Mouse (Mus musculus) limb, embryonic 11.5 days (tissue): ENCODE measurements around the gene Cenpa. TPM values are rescaled to one million over a fixed set of nuclear protein-coding genes. Genes with fewer than 3 reads are reported as not detected.
A peak's percentile ranks its signal among the peaks of the same experiment; 100 is the strongest.

Experiments
- ATAC-seq: fragments of 200-750 bp; cut with Nextera tagmentation; 2 replicates; pipeline ENCODE4 v1.8.0; 2017; ENCODE audit warnings: low read depth; ENCODE audit not compliant: insufficient number of reproducible peaks, low FRiP score, low TSS enrichment
- DNase-seq: peaks from one replicate; pipeline ENCODE4 v3.0.0-alpha.2; 2015; ENCODE audit warnings: low spot score
- H3K27ac ChIP-seq: fragments of 300-500 bp; sonication (generic); replicated peaks from 2 replicates; pipeline ENCODE4 v1.5.1; 2014; ENCODE audit warnings: low read depth, mild to moderate bottlenecking, low read length
- H3K27me3 ChIP-seq: fragments of 300-500 bp; sonication (generic); 2 replicates; pipeline ENCODE4 v1.6.1; 2014; ENCODE audit warnings: mild to moderate bottlenecking, low read length, mixed read lengths; ENCODE audit not compliant: control insufficient read depth, insufficient read depth
- H3K36me3 ChIP-seq: fragments of 300-500 bp; sonication (generic); 2 replicates; pipeline ENCODE4 v1.6.1; 2014; ENCODE audit warnings: mild to moderate bottlenecking, low read length, moderate library complexity, mixed read lengths; ENCODE audit not compliant: control insufficient read depth, insufficient read depth
- H3K4me1 ChIP-seq: fragments of 300-500 bp; sonication (generic); 2 replicates; pipeline ENCODE4 v1.6.1; 2014; ENCODE audit warnings: low read length, mixed read lengths; ENCODE audit not compliant: control insufficient read depth, insufficient read depth
- H3K4me2 ChIP-seq: fragments of 300-500 bp; sonication (generic); 2 replicates; pipeline ENCODE4 v1.6.1; 2014; ENCODE audit warnings: low read depth, mild to moderate bottlenecking, moderate library complexity; ENCODE audit not compliant: severe bottlenecking
- H3K4me3 ChIP-seq: fragments of 300-500 bp; sonication (generic); 2 replicates; pipeline ENCODE4 v1.5.1; 2014; ENCODE audit warnings: low read depth, low read length
- H3K9ac ChIP-seq: fragments of 300-500 bp; sonication (generic); 2 replicates; pipeline ENCODE4 v1.6.1; 2014; ENCODE audit warnings: mild to moderate bottlenecking, low read length
- H3K9me3 ChIP-seq: fragments of 300-500 bp; sonication (generic); 2 replicates; pipeline ENCODE4 v1.6.1; 2016; ENCODE audit warnings: low read length; ENCODE audit not compliant: control insufficient read depth
- WGBS: fragments of 180-500 bp; shearing (Covaris S2); extraction: QIAGEN DNeasy Blood & Tissue Kit; methylation state at CpG from one replicate; pipeline ENCODE4 v1.1.7; 2014; 5-methylcytosine and 5-hydroxymethylcytosine counted together
- polyA plus RNA-seq: library from polyadenylated mRNA; unstranded; fragments of >200 nt; fragmentation: Nextera tagmentation; extraction: Ambion mirVana; gene quantifications from 2 replicates; pipeline ENCODE4 v1.2.1, GENCODE M21; 2014

Gene Cenpa
- polyA plus RNA-seq = 498 and 533 TPM in 2 replicates

- Histone ChIP-seq H3K4me2 (peak within 1 kb of the TSS; percentile 63), H3K36me3 (peaks cover 10% of the 10 kb centered on the region; the same call in 1 of the 2 replicates), H3K9me3 (no peaks in the 10 kb centered on the region), H3K9ac (peak within 1 kb of the TSS; percentile 92), H3K27me3 (no peaks in the 10 kb centered on the region), H3K4me1 (0 out of 2 replicates have a peak, but pooled peaks cover 2% of the 10 kb centered on the region), H3K4me3 (peak within 1 kb of the TSS; percentile 87), H3K27ac (peak within 1 kb of the TSS; percentile 84)
- under 1% methylated on average over 40 of the region's 40 CpGs for WGBS
- ATAC-seq (peak; percentile 94), DNase-seq (peak; percentile 89)
These were observed at the start of gene Cenpa for GRCm38 (mm10) chr5:30666391-30667195. Gene Cenpa, plus strand, starts transcription at chr5:30666777.

DNA sequence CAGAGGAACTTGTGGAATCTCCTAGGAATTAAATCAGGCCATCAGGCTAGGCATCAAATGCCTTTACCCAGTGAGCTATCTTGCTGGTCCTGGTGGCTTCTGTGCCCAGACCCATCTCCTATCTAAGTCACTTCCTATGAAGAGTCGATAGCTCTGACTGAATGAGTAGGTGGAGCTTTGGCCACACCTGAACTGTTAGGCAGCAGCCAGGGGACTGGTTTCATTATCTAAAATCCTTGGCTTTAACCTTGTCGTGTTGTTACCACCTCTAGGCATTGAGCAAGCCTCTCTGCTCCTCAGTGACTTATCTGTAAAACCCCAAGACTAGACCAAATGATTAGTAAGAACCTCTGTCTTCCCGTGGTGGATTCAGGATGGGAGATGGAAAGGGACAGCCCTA is 49.2 kb upstream of the Cenpa start:
- H3K4me1 ChIP-seq = peaks cover 6% of the 10 kb centered on the region

GRCm38 (mm10) chr5:30617851-30618250 is 48.7 kb upstream of the Cenpa start:
- no peak overlapping the region for H3K9ac ChIP-seq
- WGBS = 40% methylated on average over 11 of the region's 11 CpGs
- no peak overlapping the region for H3K4me2 ChIP-seq
- H3K36me3 ChIP-seq = no peaks in the 10 kb centered on the region
- peaks cover 21% of the 10 kb centered on the region for H3K27me3 ChIP-seq
- H3K4me3 ChIP-seq = no peak overlapping the region
- no peak overlapping the region for H3K27ac ChIP-seq
- H3K4me1 ChIP-seq = peaks cover 11% of the 10 kb centered on the region
- H3K9me3 ChIP-seq = no peaks in the 10 kb centered on the region
- DNase-seq (no peak), ATAC-seq (no peak)

More for the DNA sequence above, 49.2 kb upstream of the Cenpa start:
- H3K9me3 ChIP-seq = no peaks in the 10 kb centered on the region
- H3K27me3 ChIP-seq = peaks cover 16% of the 10 kb centered on the region
- no peak for ATAC-seq
- H3K27ac ChIP-seq = no peak overlapping the region
- no peaks in the 10 kb centered on the region for H3K36me3 ChIP-seq
- H3K4me2 ChIP-seq = no peak overlapping the region
- no peak for DNase-seq
- no peak overlapping the region for H3K9ac ChIP-seq
- 23% methylated on average over 3 of the region's 3 CpGs for WGBS
- H3K4me3 ChIP-seq = no peak overlapping the region

DNA sequence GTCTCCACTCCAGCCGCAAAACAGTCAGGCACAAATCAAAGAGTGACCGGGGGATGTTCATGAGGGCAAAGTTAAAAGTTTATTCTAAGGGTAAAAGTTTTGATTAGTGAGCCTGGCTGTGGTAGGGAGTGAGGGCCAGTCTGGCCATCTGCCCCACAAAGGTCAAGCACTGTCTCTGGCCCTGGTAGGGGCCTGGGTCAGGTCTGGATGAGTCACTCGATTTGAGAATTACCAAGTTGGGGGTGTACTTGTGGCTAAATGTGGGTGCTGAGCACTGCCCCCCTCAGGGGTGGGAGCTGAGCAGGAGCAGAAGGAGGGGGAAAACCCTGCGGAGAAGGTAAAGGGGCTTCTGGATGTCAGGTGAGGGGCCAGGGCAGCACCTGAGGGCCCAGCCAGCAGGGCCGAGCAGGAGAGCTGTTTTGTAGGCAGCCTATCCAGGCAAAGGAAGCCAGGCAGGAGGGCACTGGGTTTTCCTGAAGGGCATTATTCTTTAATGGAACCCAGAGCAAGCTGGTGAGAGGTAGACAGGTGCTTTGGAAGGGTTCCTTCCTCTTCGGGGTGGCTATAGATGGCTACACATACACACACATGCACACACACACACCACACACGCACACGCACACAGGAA is 48.1 kb upstream of the Cenpa start:
- Histone ChIP-seq H3K9ac (no peak overlapping the region), H3K27me3 (peaks cover 23% of the 10 kb centered on the region), H3K36me3 (no peaks in the 10 kb centered on the region), H3K4me3 (no peak overlapping the region), H3K27ac (no peak overlapping the region), H3K4me2 (no peak overlapping the region), H3K9me3 (no peaks in the 10 kb centered on the region), H3K4me1 (peaks cover 13% of the 10 kb centered on the region)
- 80% methylated on average over 8 of the region's 8 CpGs for WGBS
- DNase-seq (no peak), ATAC-seq (no peak)

DNA sequence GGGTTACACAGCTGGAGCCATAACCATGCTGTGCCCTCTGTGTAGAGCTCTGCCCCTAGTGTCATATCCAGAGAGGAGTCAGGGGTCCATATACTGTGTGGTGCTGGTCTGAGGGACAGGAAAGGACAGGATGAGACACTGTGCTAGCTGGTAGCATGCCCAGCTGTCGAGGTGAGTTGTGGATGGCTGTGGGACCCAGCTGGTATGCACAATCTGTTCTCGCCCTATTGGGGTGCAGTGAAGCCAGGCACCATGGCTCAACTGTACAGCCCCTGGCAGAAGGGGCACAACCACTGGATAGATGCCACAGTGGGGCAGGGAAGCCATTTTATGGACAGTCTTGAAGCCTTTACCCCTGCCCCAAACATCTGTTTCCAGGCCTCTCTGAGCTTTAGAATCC is 47.4 kb upstream of the Cenpa start:
- Histone ChIP-seq H3K27me3 (peaks cover 23% of the 10 kb centered on the region), H3K36me3 (no peaks in the 10 kb centered on the region), H3K4me1 (peaks cover 13% of the 10 kb centered on the region), H3K9me3 (no peaks in the 10 kb centered on the region), H3K4me3 (no peak overlapping the region), H3K27ac (no peak overlapping the region), H3K4me2 (no peak overlapping the region), H3K9ac (no peak overlapping the region)
- ATAC-seq (no peak), DNase-seq (no peak)
- 75% methylated on average over 2 of the region's 2 CpGs for WGBS

GRCm38 (mm10) chr5:30620567-30620966 is 46.0 kb upstream of the Cenpa start:
- Histone ChIP-seq H3K4me3 (no peak overlapping the region), H3K36me3 (no peaks in the 10 kb centered on the region), H3K27ac (no peak overlapping the region), H3K27me3 (peaks cover 23% of the 10 kb centered on the region), H3K9me3 (no peaks in the 10 kb centered on the region), H3K4me1 (peaks cover 13% of the 10 kb centered on the region), H3K9ac (no peak overlapping the region), H3K4me2 (no peak overlapping the region)
- ATAC-seq (no peak), DNase-seq (no peak)
- 97% methylated on average over 20 of the region's 20 CpGs for WGBS

DNA sequence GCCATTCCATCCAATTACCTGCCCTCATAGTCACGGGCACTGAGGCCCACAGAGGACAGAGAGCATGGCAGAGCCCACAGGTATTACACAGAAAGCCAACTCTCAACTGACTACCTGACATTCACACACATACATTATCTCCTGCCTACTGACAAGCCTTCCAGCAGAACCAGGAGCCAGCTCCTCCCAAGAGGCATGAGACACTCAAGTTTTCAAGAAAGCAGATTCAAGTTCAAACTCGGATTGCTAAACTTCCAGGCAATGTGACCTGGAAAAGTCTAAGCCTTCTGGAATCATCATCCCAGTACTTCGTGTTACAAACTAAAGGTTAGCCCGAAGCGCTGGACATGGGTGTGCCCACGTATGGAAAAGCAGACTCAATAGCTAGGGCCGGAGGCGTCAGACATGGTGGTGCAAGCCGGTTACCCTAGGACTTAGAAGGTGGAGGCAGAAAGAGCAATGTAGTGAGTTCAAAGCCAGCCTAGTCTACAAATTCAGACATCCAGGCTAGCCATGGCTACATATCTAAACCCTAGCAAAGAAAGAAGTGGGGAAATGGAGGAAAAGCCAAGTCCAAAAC is 45.3 kb upstream of the Cenpa start:
- no peak overlapping the region for H3K27ac ChIP-seq
- no peak overlapping the region for H3K4me2 ChIP-seq
- WGBS = 89% methylated on average over 9 of the region's 9 CpGs
- H3K4me3 ChIP-seq = no peak overlapping the region
- H3K4me1 ChIP-seq = peaks cover 13% of the 10 kb centered on the region
- DNase-seq (no peak), ATAC-seq (no peak)
- H3K36me3 ChIP-seq = no peaks in the 10 kb centered on the region
- H3K9me3 ChIP-seq = no peaks in the 10 kb centered on the region
- no peak overlapping the region for H3K9ac ChIP-seq
- H3K27me3 ChIP-seq = peaks cover 23% of the 10 kb centered on the region

GRCm38 (mm10) chr5:30621844-30622176 is 44.8 kb upstream of the Cenpa start:
- Histone ChIP-seq H3K9ac (peak overlapping the region; percentile 7; the same call in 1 of the 2 replicates), H3K9me3 (no peaks in the 10 kb centered on the region), H3K4me3 (peak overlapping the region; percentile 39), H3K4me1 (peaks cover 13% of the 10 kb centered on the region), H3K27ac (no peak overlapping the region), H3K4me2 (peak overlapping the region; percentile 90), H3K36me3 (no peaks in the 10 kb centered on the region), H3K27me3 (peaks cover 23% of the 10 kb centered on the region)
- no peak for ATAC-seq
- DNase-seq = no peak
- WGBS = 48% methylated on average over 22 of the region's 22 CpGs
